Mouse (Mus musculus) left cerebral cortex, adult 2 months (tissue): ENCODE results near the gene Hsp90ab1. TPM values are rescaled to one million over a fixed set of nuclear protein-coding genes. Genes with fewer than 3 reads are reported as not detected.
A peak's percentile ranks its signal among the peaks of the same experiment; 100 is the strongest.

Source experiments
- DNase-seq, 2 experiments: peaks; one replicate each; pipeline ENCODE4 v3.0.0; 2021 to 2022; ENCODE audit warnings: low spot score in 2 of 2, mixed read lengths in 1 of 2; ENCODE audit errors: extremely low spot score in 1 of 2
- H3K27ac ChIP-seq: fragments of 200-600 bp; 2 replicates; pipeline ENCODE4 v1.8.1; 2022
- H3K4me3 ChIP-seq: fragments of 200-600 bp; 2 replicates; pipeline ENCODE4 v1.8.1; 2022
- CTCF ChIP-seq: fragments of 200-600 bp; IDR thresholded peaks from 2 replicates; pipeline ENCODE4 v1.8.1; 2022; ENCODE audit warnings: antibody characterized with exemption, mild to moderate bottlenecking, moderate library complexity
- intact Hi-C: fragments of 180-260 bp; cut with DNase I; formaldehyde crosslinking; loops from one replicate; pipeline ENCODE4 v1.15.1; 2025
- total RNA-seq, 2 experiments: library from RNA; stranded (reverse); gene quantifications; 2 replicates each; pipeline ENCODE4 v1.2.3; 2021

Gene Hsp90ab1
- total RNA-seq, 2 experiments from 2014 or later = 1,492 to 1,507 TPM

DNA sequence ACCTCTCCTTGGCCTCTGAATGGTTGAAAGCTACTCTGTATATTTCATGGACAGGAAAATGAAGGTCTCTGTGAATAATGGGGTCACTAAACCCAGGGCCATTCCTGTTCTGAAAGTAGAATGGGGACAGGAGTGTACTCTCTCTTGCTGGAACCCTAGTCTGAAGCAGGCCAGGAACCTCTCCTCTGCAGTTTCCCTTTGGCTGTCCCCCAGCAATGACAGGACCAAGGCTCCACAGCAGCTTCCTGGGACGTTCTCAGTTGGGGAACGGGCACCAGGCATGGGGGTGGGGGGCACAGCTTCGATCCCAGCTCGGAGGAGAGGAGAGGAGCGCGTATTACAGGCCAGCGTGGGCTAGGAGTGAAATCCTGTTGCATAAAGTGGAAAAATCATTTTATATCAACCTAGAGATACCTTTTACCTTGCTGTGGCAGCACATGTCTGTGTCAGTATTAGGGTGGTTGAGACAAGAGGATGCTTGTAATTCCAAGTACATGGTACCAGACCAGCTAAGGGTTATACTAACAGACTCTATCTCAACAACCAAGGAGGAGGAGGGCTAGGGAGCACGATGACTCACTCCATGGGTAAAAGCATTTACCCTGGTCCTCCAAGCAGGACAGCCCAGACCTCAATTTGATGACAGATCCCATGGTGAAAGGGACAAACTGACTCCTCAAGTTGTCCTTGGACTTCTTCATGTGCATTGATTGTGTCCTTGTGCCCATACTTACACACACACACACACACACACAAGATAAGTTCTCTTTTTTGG, 2.2 kb upstream of the Hsp90ab1 start:
- intact Hi-C loops = loop anchor here (2.0 kb wide), 1 partner anchor 55 kb away; no protein-coding TSS in a partner anchor
- Histone ChIP-seq H3K4me3 (no peak overlapping the region), H3K27ac (peak overlapping the region; percentile 61; the same call in 1 of the 2 replicates)
- TF ChIP-seq CTCF = no peak
- DNase-seq = no peak

- H3K27ac ChIP-seq = peak overlapping the region; percentile 99
- intact Hi-C loops = loop anchor here (2.0 kb wide), 1 partner anchor 57 kb away; no protein-coding TSS in a partner anchor
- TF ChIP-seq CTCF = no peak
- peak overlapping the region; percentile 100 for H3K4me3 ChIP-seq
- DNase-seq = peak; percentile 77 to 79
Observed at GRCm38 (mm10) chr17:45574129-45574761, 1.2 kb upstream of the Hsp90ab1 start.

DNA sequence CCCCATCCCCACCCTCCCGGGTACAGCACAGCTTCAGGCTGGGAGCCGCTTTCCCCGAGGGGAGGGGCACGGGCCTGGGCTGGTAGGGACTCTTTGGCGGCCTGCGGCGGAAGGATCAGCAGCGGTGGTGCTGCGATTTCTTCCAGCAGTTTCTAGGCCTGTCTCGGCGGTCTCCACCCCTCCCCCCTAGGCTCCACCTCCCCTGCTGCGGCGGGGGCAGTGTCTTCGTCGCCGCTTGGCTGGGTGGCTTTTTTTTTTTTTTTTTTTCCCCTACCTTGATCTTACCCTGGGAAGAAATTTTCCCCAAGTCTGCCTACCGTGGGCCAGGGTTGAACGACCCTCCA, 681 bp upstream of the Hsp90ab1 start:
- H3K4me3 ChIP-seq = peak overlapping the region; percentile 100
- intact Hi-C loops = loop anchor here (2.0 kb wide), 1 partner anchor 57 kb away; no protein-coding TSS in a partner anchor

DNA sequence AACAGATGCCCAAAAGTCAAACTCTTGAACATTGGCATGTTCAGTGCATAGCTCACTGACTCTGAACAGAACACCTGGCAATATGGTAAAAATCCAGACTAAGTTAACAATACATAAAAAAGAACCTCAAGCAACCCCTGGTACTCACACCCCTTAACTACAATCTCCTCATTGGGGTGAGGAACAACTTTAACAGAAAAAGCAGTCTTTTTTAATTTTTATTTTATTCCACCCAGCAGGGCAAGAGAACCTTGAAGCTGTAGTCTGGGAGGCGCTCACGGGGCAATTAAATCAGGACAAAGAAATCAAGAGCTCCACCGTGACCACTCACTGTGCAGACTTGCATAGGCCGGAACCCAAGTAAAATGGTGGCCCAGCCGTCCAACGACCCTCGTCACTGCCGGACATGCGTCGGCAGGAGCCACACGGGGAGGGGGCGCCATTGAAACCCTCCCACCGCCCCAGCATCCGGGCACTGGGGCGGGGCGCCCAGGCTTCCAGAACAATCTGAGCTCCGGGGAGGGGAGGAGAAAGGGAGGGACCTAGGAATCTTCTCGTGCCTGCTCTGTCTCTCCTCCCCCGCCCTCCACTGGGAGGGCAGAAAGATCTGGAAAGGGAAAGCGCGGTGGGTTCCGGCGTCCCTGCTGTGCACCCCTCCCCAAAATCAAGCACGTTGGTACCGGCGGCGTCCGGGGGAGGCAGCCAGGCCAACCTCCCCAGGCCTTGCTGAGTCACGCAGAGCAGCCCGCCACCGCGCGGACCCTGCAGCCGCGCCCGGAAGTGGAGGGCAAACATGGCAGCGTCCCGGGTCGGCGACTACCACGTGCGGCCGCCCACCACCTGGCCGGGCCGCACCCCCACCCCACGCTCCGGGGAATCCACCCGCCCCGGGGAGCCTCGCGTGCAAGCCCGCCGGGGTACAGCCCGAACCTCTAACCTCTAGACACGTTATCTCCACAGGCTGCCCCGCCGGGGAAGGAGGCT, 676 bp downstream of the Hsp90ab1 start:
- Histone ChIP-seq H3K27ac (peak overlapping the region; percentile 99), H3K4me3 (peak overlapping the region; percentile 100)
- TF ChIP-seq CTCF = no peak; the same call in none of the 2 replicates
- DNase-seq = peak; percentile 71 to 78
- intact Hi-C loops = loop anchor here (1.0 kb wide), 1 partner anchor 8 kb away; no protein-coding TSS in a partner anchor

More for the DNA sequence above, 681 bp upstream of the Hsp90ab1 start:
- no peak for TF ChIP-seq CTCF
- DNase-seq = peak; percentile 97 to 98
- peak overlapping the region; percentile 99 for H3K27ac ChIP-seq

- TF ChIP-seq CTCF = no peak
- no peak overlapping the region for H3K4me3 ChIP-seq
- H3K27ac ChIP-seq = no peak overlapping the region
- intact Hi-C loops = no loop called here
- no peak for DNase-seq
Observed at GRCm38 (mm10) chr17:45569999-45570398, 3.1 kb downstream of the Hsp90ab1 start.

DNA sequence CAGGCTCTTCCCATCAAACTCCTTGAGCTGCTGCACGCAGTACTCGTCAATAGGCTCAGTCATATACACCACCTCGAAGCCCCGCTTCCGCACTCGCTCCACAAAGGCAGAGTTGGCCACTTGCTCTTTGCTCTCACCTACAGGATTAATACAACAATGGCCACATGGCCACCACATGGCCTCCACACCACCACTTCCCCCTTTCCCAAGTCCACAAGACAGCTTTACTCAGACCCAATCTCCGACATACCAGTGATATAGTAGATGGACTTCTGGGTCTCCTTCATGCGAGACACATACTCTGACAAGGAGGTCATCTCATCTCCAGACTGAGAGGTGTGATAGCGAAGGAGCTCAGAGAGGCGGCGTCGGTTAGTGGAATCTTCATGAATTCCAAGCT, 4.1 kb downstream of the Hsp90ab1 start:
- intact Hi-C loops = no loop called here
- no peak for TF ChIP-seq CTCF
- no peak for DNase-seq
- Histone ChIP-seq H3K27ac (no peak overlapping the region), H3K4me3 (no peak overlapping the region)

- no peak; the same call in 1 of the 2 replicates for TF ChIP-seq CTCF
- Histone ChIP-seq H3K27ac (no peak overlapping the region), H3K4me3 (no peak overlapping the region)
- intact Hi-C loops = no loop called here
- no peak for DNase-seq
Observed at GRCm38 (mm10) chr17:45567162-45567601, 5.9 kb downstream of the Hsp90ab1 start.

DNA sequence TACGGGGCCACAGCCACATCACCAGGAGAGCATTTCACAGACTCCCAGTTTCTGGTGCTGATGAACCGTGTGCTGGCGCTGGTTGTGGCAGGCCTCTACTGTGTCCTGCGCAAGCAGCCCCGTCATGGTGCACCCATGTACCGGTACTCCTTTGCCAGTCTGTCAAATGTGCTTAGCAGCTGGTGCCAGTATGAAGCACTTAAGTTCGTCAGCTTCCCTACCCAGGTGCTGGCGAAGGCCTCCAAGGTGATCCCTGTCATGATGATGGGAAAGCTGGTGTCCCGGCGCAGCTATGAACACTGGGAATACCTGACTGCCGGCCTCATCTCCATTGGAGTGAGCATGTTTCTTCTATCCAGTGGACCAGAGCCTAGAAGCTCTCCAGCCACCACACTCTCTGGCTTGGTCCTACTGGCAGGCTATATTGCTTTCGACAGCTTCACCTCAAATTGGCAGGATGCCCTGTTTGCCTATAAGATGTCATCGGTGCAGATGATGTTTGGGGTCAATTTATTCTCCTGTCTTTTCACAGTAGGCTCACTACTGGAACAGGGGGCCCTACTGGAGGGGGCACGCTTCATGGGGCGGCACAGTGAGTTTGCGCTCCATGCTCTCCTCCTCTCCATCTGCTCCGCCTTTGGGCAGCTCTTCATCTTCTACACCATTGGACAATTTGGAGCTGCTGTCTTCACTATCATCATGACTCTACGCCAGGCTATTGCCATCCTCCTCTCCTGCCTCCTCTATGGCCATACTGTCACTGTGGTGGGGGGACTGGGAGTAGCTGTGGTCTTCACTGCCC, 6.5 kb downstream of the Hsp90ab1 start:
- no peak for TF ChIP-seq CTCF
- no peak overlapping the region for H3K27ac ChIP-seq
- H3K4me3 ChIP-seq = no peak overlapping the region
- no peak for DNase-seq
- intact Hi-C loops = no loop called here

DNA sequence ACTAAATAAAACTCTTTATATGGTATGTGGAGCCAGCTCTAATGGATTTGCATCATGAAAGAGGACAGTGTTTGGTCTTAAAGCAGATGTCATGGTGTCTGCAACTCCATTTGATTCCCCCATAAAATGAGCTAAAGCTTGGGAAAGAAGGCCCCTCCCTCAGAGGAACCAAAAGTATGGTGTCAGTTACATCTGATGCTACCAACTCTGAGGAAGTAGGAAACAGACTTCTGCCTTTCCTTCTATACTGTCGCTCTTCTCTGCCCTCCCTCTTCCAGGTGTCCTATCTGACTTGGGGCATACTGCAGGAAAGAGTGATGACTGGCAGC, 7.1 kb downstream of the Hsp90ab1 start:
- H3K4me3 ChIP-seq = no peak overlapping the region
- TF ChIP-seq CTCF = no peak
- intact Hi-C loops = no loop called here
- no peak for DNase-seq
- H3K27ac ChIP-seq = no peak overlapping the region

GRCm38 (mm10) chr17:45565103-45565502, 8.0 kb downstream of the Hsp90ab1 start:
- intact Hi-C loops = no loop called here
- DNase-seq = no peak
- TF ChIP-seq CTCF = no peak
- Histone ChIP-seq H3K4me3 (peak overlapping the region; percentile 94), H3K27ac (no peak overlapping the region)
